Mouse (Mus musculus) neural tube, embryonic 13.5 days (tissue): ENCODE measurements around the gene Gm13697. TPM values are rescaled to one million over a fixed set of nuclear protein-coding genes. Genes with fewer than 3 reads are reported as not detected.
"Not testable (repeated sequence)": the region's sequence is repeated elsewhere in the genome, so short reads cannot be mapped to it uniquely, and the experiment has no call there.

Source experiments
- ATAC-seq: fragments of 200-750 bp; cut with Nextera tagmentation; 2 replicates; pipeline ENCODE4 v1.8.0; 2017; ENCODE audit warnings: low read depth, mild to moderate bottlenecking, moderate TSS enrichment, moderate library complexity
- H3K27ac ChIP-seq: fragments of 300-500 bp; sonication (generic); replicated peaks from 2 replicates; pipeline ENCODE4 v1.5.1; 2015; ENCODE audit warnings: moderate library complexity, mild to moderate bottlenecking, inconsistent platforms
- H3K27me3 ChIP-seq: fragments of 300-500 bp; sonication (generic); 2 replicates; pipeline ENCODE4 v1.6.1; 2015; ENCODE audit warnings: mild to moderate bottlenecking, inconsistent platforms
- H3K36me3 ChIP-seq: fragments of 300-500 bp; sonication (generic); 2 replicates; pipeline ENCODE4 v1.6.1; 2015; ENCODE audit warnings: mild to moderate bottlenecking, inconsistent platforms
- H3K4me1 ChIP-seq: fragments of 300-500 bp; sonication (generic); replicated peaks from 2 replicates; pipeline ENCODE4 v1.6.1; 2015; ENCODE audit warnings: inconsistent platforms
- H3K4me2 ChIP-seq: fragments of 300-500 bp; sonication (generic); 2 replicates; pipeline ENCODE4 v1.6.1; 2015; ENCODE audit warnings: inconsistent platforms, mild to moderate bottlenecking, moderate library complexity
- H3K4me3 ChIP-seq: fragments of 300-500 bp; sonication (generic); 2 replicates; pipeline ENCODE4 v1.5.1; 2015; ENCODE audit warnings: mild to moderate bottlenecking, inconsistent platforms
- H3K9ac ChIP-seq: fragments of 300-500 bp; sonication (generic); 2 replicates; pipeline ENCODE4 v1.6.1; 2015; ENCODE audit warnings: moderate library complexity, mild to moderate bottlenecking, inconsistent platforms
- H3K9me3 ChIP-seq: fragments of 300-500 bp; sonication (generic); 2 replicates; pipeline ENCODE4 v1.6.1; 2016; ENCODE audit warnings: inconsistent platforms
- whole genome bisulfite sequencing: fragments of 180-500 bp; shearing (Covaris S2); methylation state at CpG from one replicate; pipeline ENCODE4 v1.1.7; 2015; 5-methylcytosine and 5-hydroxymethylcytosine counted together
- polyA plus RNA-seq: library from polyadenylated mRNA; unstranded; fragments of >200 nt; fragmentation: Nextera tagmentation; extraction: Ambion mirVana; gene quantifications from 2 replicates; pipeline ENCODE4 v1.2.1, GENCODE M21; 2015

Gene Gm13697
- polyA plus RNA-seq, 1 experiment from 2014 or later: not detected

DNA sequence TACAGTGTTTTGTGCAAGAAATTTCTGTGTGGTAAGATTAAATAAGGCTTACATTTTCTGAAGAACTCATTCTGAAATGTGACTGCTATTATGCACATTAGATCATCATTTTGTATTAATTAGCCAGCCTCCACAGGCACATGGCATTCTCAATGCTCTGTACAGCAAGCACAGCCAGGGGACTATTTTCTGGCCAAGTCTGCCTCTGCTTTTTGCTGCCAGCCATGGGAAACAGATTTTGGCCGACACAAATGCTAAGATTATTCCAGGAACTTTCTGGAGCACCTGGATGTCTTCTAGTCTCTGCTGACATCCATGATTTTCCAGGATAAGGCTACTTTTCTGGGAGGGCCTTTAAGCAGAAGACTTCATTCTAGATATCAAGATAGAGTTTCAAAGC, 24.4 kb downstream of the Gm13697 start:
- Histone ChIP-seq H3K9me3 (no peaks in the 10 kb centered on the region), H3K36me3 (no peaks in the 10 kb centered on the region), H3K4me2 (no peak overlapping the region), H3K27me3 (no peaks in the 10 kb centered on the region), H3K4me1 (no peaks in the 10 kb centered on the region), H3K4me3 (no peak overlapping the region), H3K9ac (no peak overlapping the region), H3K27ac (no peak overlapping the region)
- no peak for ATAC-seq
- 68% methylated on average over 1 of the region's 1 CpGs for WGBS

DNA sequence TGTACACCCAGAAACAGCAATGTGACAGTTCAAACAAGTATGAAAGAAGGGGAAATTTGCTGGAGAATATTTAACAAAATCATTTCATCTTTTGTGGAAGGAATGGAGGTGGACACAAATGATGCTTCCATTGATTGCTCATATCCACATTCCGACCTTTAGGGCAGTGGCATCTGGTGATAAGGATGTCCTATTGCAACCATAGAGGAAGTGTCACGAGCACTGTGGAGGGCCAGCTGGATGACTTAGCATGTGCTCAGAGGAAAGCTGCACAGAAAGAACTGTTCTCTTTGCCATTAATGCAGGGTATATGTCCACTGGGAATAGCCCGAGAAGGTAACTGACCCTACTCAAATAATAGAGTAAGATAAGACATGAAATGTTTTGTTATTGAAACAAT, 25.3 kb downstream of the Gm13697 start:
- Histone ChIP-seq H3K27me3 (no peaks in the 10 kb centered on the region), H3K4me2 (no peak overlapping the region), H3K9ac (no peak overlapping the region), H3K4me1 (no peaks in the 10 kb centered on the region), H3K9me3 (no peaks in the 10 kb centered on the region), H3K36me3 (no peaks in the 10 kb centered on the region), H3K27ac (no peak overlapping the region), H3K4me3 (no peak overlapping the region)
- 86% methylated on average over 3 of the region's 3 CpGs for WGBS
- no peak for ATAC-seq

GRCm38 (mm10) chr2:84014572-84014971, 30.0 kb downstream of the Gm13697 start:
- Histone ChIP-seq H3K27me3 (no peaks in the 10 kb centered on the region), H3K4me2 (no peak overlapping the region), H3K9ac (no peak overlapping the region), H3K4me3 (no peak overlapping the region), H3K36me3 (no peaks in the 10 kb centered on the region), H3K4me1 (no peaks in the 10 kb centered on the region), H3K9me3 (no peaks in the 10 kb centered on the region), H3K27ac (no peak overlapping the region)
- WGBS: 79% methylated on average over 6 of the region's 6 CpGs
- no peak for ATAC-seq

GRCm38 (mm10) chr2:84016291-84016690, 31.7 kb downstream of the Gm13697 start:
- H3K4me1 ChIP-seq, H3K4me2 ChIP-seq, H3K9me3 ChIP-seq, H3K4me3 ChIP-seq, H3K27ac ChIP-seq, H3K27me3 ChIP-seq, H3K36me3 ChIP-seq, ATAC-seq, H3K9ac ChIP-seq: not testable (repeated sequence)
- WGBS: 79% methylated on average over 5 of the region's 5 CpGs

DNA sequence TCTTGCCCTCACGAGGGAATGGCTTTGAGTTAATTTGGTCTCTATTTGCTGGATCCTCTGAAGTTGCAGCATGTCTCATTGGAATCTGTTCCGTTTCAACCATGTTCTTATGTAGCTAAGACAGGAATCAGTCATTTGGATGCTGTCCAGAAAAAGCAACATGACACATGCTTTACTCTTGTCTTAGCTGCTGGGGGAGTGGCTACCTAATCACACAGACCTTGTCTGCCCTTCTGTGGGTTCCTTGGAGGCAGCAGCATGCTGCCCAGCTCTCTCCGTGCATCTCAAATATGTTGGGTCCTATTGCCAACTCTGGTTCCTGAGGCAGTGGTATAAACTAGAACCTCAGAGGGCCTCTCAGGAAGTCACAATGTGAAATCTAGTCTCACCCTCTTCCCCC, 33.8 kb downstream of the Gm13697 start:
- no peaks in the 10 kb centered on the region for H3K4me1 ChIP-seq
- H3K27ac ChIP-seq: no peak overlapping the region
- no peak overlapping the region for H3K4me2 ChIP-seq
- no peaks in the 10 kb centered on the region for H3K27me3 ChIP-seq
- no peaks in the 10 kb centered on the region for H3K36me3 ChIP-seq
- 73% methylated on average over 3 of the region's 3 CpGs for WGBS
- no peaks in the 10 kb centered on the region for H3K9me3 ChIP-seq
- ATAC-seq: no peak
- no peak overlapping the region for H3K9ac ChIP-seq
- H3K4me3 ChIP-seq: no peak overlapping the region

DNA sequence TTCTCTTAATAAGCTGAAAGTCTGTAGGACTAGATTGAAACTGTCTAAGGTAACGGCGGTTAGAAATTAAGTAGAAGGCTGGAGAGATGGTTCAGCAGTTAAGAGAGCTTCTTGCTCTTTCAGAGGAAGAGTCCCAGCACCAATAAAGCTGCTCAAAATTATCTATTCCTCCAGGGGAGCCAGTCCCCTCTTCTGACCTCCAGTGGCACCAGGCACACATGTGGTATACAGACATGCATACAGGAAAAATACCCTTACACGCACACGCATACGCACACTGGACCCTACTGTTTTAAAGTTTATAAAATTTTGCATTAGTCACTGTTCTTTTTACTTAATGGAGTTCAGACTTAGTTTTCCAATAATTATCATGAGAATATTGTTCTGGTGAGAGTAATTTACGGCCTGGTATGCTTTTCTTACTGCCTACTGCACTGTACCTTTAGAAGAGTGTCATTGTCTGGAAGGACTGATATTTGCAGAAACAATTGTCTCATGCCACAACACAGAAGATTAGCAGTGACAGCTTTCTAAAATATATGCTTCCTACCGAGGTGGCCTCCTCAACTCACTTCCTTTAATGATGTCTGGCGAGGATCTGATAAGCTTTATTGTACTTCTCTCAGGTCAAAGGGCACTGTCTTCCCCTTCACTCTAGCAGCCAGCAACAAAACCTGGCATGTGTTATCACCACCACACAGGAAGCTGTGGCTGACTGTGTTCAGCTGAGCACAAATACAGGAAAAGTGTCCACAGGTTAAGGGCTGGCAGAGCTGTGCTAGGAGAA, 35.2 kb downstream of the Gm13697 start:
- Histone ChIP-seq H3K36me3 (no peaks in the 10 kb centered on the region), H3K4me3 (no peak overlapping the region), H3K27me3 (no peaks in the 10 kb centered on the region), H3K9me3 (no peaks in the 10 kb centered on the region), H3K27ac (no peak overlapping the region), H3K4me2 (no peak overlapping the region), H3K9ac (no peak overlapping the region), H3K4me1 (no peaks in the 10 kb centered on the region)
- 75% methylated on average over 8 of the region's 8 CpGs for WGBS
- no peak for ATAC-seq

DNA sequence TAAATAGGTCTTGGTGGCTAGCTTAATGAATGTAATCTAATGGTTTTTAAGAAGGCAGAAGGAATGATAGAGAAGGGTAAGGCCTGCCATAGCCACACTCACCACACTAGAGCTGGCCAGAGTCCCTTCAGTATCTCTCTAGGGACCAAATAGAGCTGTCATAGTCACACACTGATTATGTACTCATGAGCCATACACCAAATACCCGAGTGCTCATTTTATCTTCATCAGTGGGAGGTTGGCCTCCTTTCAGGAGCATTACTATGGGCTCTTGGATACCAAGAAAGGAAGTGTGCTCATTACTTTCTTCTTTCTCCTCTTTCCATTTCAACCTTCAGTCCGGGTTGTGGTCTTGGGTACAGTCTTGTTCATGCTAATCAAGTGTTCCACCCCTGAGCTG, 37.4 kb downstream of the Gm13697 start:
- no peaks in the 10 kb centered on the region for H3K9me3 ChIP-seq
- no peak for ATAC-seq
- no peaks in the 10 kb centered on the region for H3K36me3 ChIP-seq
- H3K4me2 ChIP-seq: no peak overlapping the region
- WGBS: 77% methylated on average over 2 of the region's 2 CpGs
- no peaks in the 10 kb centered on the region for H3K4me1 ChIP-seq
- H3K27me3 ChIP-seq: no peaks in the 10 kb centered on the region
- no peak overlapping the region for H3K4me3 ChIP-seq
- H3K9ac ChIP-seq: no peak overlapping the region
- no peak overlapping the region for H3K27ac ChIP-seq

DNA sequence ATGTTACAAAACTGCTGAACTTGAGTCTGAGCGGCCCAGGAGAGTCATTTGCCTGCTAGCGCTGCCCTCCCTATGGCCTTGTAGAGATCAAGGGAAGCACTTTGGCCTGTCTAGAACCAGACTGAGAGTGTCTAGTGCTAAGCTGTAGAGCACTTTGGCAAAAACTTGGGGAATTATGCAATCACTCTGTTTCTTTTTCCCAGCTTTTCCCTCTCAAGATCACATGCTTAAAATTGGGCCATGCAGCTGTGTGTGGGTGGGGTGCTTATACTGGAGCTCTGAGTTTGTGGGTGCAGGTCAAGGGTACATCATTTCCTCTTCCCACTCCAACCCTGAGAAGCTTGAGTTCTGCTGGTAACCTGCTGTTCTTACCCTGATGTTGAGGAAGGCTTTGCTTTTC, 38.4 kb downstream of the Gm13697 start:
- no peaks in the 10 kb centered on the region for H3K9me3 ChIP-seq
- no peak overlapping the region for H3K27ac ChIP-seq
- 93% methylated on average over 2 of the region's 2 CpGs for WGBS
- no peak overlapping the region for H3K9ac ChIP-seq
- no peak overlapping the region for H3K4me3 ChIP-seq
- H3K4me1 ChIP-seq: no peaks in the 10 kb centered on the region
- H3K4me2 ChIP-seq: no peak overlapping the region
- ATAC-seq: no peak
- no peaks in the 10 kb centered on the region for H3K36me3 ChIP-seq
- no peaks in the 10 kb centered on the region for H3K27me3 ChIP-seq

GRCm38 (mm10) chr2:84023319-84023718, 38.8 kb downstream of the Gm13697 start:
- WGBS: 88% methylated on average over 2 of the region's 2 CpGs
- Histone ChIP-seq H3K4me3 (no peak overlapping the region), H3K9me3 (no peaks in the 10 kb centered on the region), H3K9ac (no peak overlapping the region), H3K4me2 (no peak overlapping the region), H3K36me3 (no peaks in the 10 kb centered on the region), H3K4me1 (no peaks in the 10 kb centered on the region), H3K27me3 (no peaks in the 10 kb centered on the region), H3K27ac (no peak overlapping the region)
- no peak for ATAC-seq

DNA sequence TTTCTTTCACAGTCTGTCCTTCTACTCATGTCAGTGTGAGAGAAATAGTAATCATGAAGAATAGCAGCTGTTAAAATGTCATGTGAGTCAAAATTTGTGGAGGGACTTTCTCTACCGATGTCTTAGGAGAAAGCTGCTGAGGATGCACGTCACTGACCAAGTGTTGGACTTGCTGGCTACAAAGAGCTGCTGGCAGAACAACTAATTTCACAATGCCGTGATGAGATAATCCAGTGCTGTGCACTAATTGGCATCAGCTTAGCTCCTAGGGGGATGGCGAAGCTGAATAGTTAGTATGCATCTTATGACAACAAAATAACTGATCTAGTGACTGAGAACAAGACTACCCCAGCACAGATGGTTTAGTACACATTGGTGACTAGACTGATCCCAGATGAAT, 40.7 kb downstream of the Gm13697 start:
- Histone ChIP-seq H3K27ac (no peak overlapping the region), H3K27me3 (no peaks in the 10 kb centered on the region), H3K4me2 (no peak overlapping the region), H3K4me1 (no peaks in the 10 kb centered on the region), H3K9ac (no peak overlapping the region), H3K36me3 (no peaks in the 10 kb centered on the region), H3K9me3 (no peaks in the 10 kb centered on the region), H3K4me3 (no peak overlapping the region)
- no peak for ATAC-seq
- WGBS: 70% methylated on average over 4 of the region's 4 CpGs

DNA sequence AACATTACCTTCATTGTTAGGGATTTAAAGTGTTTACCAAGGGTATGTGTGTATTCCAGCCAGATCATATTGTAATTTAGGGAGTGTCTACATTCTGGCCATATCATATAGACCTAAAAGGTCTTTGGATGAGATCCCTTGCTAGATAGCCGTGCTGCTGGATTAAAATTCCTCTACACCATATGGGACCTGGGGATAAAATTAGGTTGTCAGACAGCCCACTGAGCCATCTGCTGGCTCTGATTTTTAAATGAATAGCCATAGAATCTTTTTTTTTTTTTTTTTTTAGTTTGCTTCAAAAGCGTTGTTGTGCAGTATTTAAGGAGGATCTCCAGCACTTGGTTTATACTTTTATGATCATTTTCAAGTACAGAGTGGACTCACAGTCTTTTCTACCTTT, 48.0 kb downstream of the Gm13697 start:
- H3K27ac ChIP-seq: no peak overlapping the region
- WGBS: 82% methylated on average over 2 of the region's 2 CpGs
- no peak overlapping the region for H3K4me2 ChIP-seq
- H3K4me3 ChIP-seq: no peak overlapping the region
- no peak for ATAC-seq
- no peaks in the 10 kb centered on the region for H3K4me1 ChIP-seq
- H3K9ac ChIP-seq: no peak overlapping the region
- H3K36me3 ChIP-seq: no peaks in the 10 kb centered on the region
- no peaks in the 10 kb centered on the region for H3K27me3 ChIP-seq
- no peaks in the 10 kb centered on the region for H3K9me3 ChIP-seq

DNA sequence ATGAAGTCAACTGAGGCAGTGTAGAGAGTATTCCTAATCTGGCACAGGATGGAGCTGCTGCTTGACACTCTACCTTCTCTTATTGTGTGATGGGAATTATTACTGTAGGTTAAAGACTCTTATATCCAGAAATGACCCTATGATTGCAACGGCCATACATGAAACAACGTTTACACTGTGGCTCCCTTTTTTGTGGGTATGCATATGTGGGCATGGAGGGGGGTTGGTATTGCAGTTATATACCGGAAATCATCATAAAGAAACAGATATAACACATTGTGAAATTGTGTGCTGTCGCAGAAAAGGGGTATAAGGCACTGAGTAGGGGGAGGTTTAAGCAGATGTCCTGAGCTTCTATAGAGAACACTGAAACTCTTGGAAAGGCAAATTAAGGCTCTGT, 51.5 kb downstream of the Gm13697 start:
- Histone ChIP-seq H3K36me3 (no peaks in the 10 kb centered on the region), H3K9ac (no peak overlapping the region), H3K4me1 (no peaks in the 10 kb centered on the region), H3K9me3 (no peaks in the 10 kb centered on the region), H3K27me3 (no peaks in the 10 kb centered on the region), H3K27ac (no peak overlapping the region), H3K4me2 (no peak overlapping the region), H3K4me3 (no peak overlapping the region)
- ATAC-seq: no peak
- WGBS: 84% methylated on average over 4 of the region's 4 CpGs
